Mouse (Mus musculus): Measurements from ENCODE around the gene Ccdc9. TPM values are rescaled to one million over a fixed set of nuclear protein-coding genes. Genes with fewer than 3 reads are reported as not detected.

Ccdc9 gene
- polyA plus RNA-seq, 1 experiment = not detected

- WGBS = 74% methylated on average over 4 of the region's 4 CpGs
- no peak overlapping the region for H3K4me3 ChIP-seq (ENCODE audit: insufficient read depth, low read depth, low read length)
- peaks cover 35% of the 10 kb centered on the region for H3K4me1 ChIP-seq (ENCODE audit: control insufficient read depth, insufficient read depth, low read length)
- TF ChIP-seq CTCF (IDR thresholded peaks at IDR 0.05; ENCODE audit: insufficient read depth, low read depth, low read length) (no peak), POLR2A (IDR thresholded peaks at IDR 0.05; ENCODE audit: insufficient read depth, low read depth, low read length) (no peak)
- H3K27ac ChIP-seq (ENCODE audit: insufficient read depth, low read depth, low read length) = no peak overlapping the region
Measured at GRCm38 (mm10) chr7:16315222-16315759, 28.7 kb upstream of the Ccdc9 start.

- WGBS = 14% methylated on average over 13 of the region's 13 CpGs
- TF ChIP-seq POLR2A (IDR thresholded peaks at IDR 0.05; ENCODE audit: insufficient read depth, low read depth, low read length) = no peak
- 0 out of 2 replicates have a peak, but pooled peaks have one; percentile 14 for TF ChIP-seq CTCF (IDR thresholded peaks at IDR 0.05; ENCODE audit: insufficient read depth, low read depth, low read length)
- 0 out of 2 replicates have a peak overlapping the region, but pooled peaks have one; percentile 4 for H3K27ac ChIP-seq (ENCODE audit: insufficient read depth, low read depth, low read length)
Measured at GRCm38 (mm10) chr7:16314221-16314775, 27.7 kb upstream of the Ccdc9 start.

GRCm38 (mm10) chr7:16313481-16314220 is 27.1 kb upstream of the Ccdc9 start:
- no peak for TF ChIP-seq CTCF (IDR thresholded peaks at IDR 0.05; ENCODE audit: insufficient read depth, low read depth, low read length)
- peak; percentile 98 for TF ChIP-seq POLR2A (IDR thresholded peaks at IDR 0.05; ENCODE audit: insufficient read depth, low read depth, low read length)

More at GRCm38 (mm10) chr7:16314221-16314775, 27.7 kb upstream of the Ccdc9 start:
- Histone ChIP-seq H3K4me3 (ENCODE audit: insufficient read depth, low read depth, low read length) (peak overlapping the region; percentile 75), H3K4me1 (ENCODE audit: control insufficient read depth, insufficient read depth, low read length) (peaks cover 35% of the 10 kb centered on the region)

GRCm38 (mm10) chr7:16312672-16313311 is 26.2 kb upstream of the Ccdc9 start:
- Histone ChIP-seq H3K4me1 (ENCODE audit: control insufficient read depth, insufficient read depth, low read length) (peaks cover 38% of the 10 kb centered on the region), H3K27ac (ENCODE audit: insufficient read depth, low read depth, low read length) (peak overlapping the region; percentile 98), H3K4me3 (ENCODE audit: insufficient read depth, low read depth, low read length) (peak overlapping the region; percentile 92)
- TF ChIP-seq CTCF (IDR thresholded peaks at IDR 0.05; ENCODE audit: insufficient read depth, low read depth, low read length) (no peak), POLR2A (IDR thresholded peaks at IDR 0.05; ENCODE audit: insufficient read depth, low read depth, low read length) (no peak)
- 3% methylated on average over 12 of the region's 12 CpGs for WGBS

More at GRCm38 (mm10) chr7:16313481-16314220, 27.1 kb upstream of the Ccdc9 start:
- peak overlapping the region; percentile 75 for H3K4me3 ChIP-seq (ENCODE audit: insufficient read depth, low read depth, low read length)
- peak overlapping the region; percentile 98 for H3K27ac ChIP-seq (ENCODE audit: insufficient read depth, low read depth, low read length)
- under 1% methylated on average over 54 of the region's 66 CpGs for WGBS
- H3K4me1 ChIP-seq (ENCODE audit: control insufficient read depth, insufficient read depth, low read length) = peaks cover 38% of the 10 kb centered on the region

- no peak overlapping the region; the same call in 1 of the 2 replicates for H3K27ac ChIP-seq (ENCODE audit: insufficient read depth, low read depth, low read length)
- peaks cover 38% of the 10 kb centered on the region for H3K4me1 ChIP-seq (ENCODE audit: control insufficient read depth, insufficient read depth, low read length)
- peak overlapping the region; percentile 92 for H3K4me3 ChIP-seq (ENCODE audit: insufficient read depth, low read depth, low read length)
- under 1% methylated on average over 46 of the region's 49 CpGs for WGBS
- TF ChIP-seq CTCF (IDR thresholded peaks at IDR 0.05; ENCODE audit: insufficient read depth, low read depth, low read length) (no peak), POLR2A (IDR thresholded peaks at IDR 0.05; ENCODE audit: insufficient read depth, low read depth, low read length) (no peak)
Measured at GRCm38 (mm10) chr7:16312011-16312671, 25.5 kb upstream of the Ccdc9 start.

- peak overlapping the region; percentile 92 for H3K4me3 ChIP-seq (ENCODE audit: insufficient read depth, low read depth, low read length)
- WGBS = 1% methylated on average over 14 of the region's 14 CpGs
- 0 out of 2 replicates have a peak overlapping the region, but pooled peaks have one; percentile 56 for H3K27ac ChIP-seq (ENCODE audit: insufficient read depth, low read depth, low read length)
- TF ChIP-seq POLR2A (IDR thresholded peaks at IDR 0.05; ENCODE audit: insufficient read depth, low read depth, low read length) (no peak), CTCF (IDR thresholded peaks at IDR 0.05; ENCODE audit: insufficient read depth, low read depth, low read length) (no peak)
- peaks cover 38% of the 10 kb centered on the region for H3K4me1 ChIP-seq (ENCODE audit: control insufficient read depth, insufficient read depth, low read length)
Measured at GRCm38 (mm10) chr7:16311453-16312004, 24.9 kb upstream of the Ccdc9 start.

- TF ChIP-seq CTCF (IDR thresholded peaks at IDR 0.05; ENCODE audit: insufficient read depth, low read depth, low read length) = no peak
- TF ChIP-seq POLR2A (IDR thresholded peaks at IDR 0.05; ENCODE audit: insufficient read depth, low read depth, low read length) = no peak
- H3K27ac ChIP-seq (ENCODE audit: insufficient read depth, low read depth, low read length) = peak overlapping the region; percentile 56
- peak overlapping the region; percentile 92 for H3K4me3 ChIP-seq (ENCODE audit: insufficient read depth, low read depth, low read length)
- H3K4me1 ChIP-seq (ENCODE audit: control insufficient read depth, insufficient read depth, low read length) = peaks cover 38% of the 10 kb centered on the region
- 0% methylated on average over 30 of the region's 31 CpGs for WGBS
Measured at GRCm38 (mm10) chr7:16310521-16311452, 24.2 kb upstream of the Ccdc9 start.
